Mouse (Mus musculus): ENCODE measurements around the gene Wdr66.
"Not testable (repeated sequence)": the region's sequence is repeated elsewhere in the genome, so short reads cannot be mapped to it uniquely, and the experiment has no call there.

The Wdr66 gene

DNA sequence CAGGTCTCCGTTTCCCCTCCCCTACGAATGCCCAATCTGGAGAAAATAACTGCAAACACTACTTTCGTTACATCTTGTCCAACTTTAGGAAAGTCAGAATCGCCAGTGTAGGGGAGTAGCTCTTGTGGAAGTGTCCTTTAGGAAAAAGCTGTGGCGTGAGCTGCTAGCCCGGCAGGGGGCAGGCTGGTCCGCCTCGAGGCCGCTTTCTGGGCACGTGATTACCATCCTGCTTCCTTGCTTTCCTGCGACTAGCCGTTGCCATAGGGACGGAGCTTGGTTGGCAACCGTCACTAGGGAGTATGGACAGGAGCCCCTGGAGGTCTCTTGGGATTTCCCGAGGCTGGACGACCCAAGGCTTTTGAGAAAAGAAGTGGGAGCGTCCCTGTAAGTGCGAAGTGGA lies at the start of gene Wdr66:
Wdr66 (plus strand) TSS at position 269 of the 400 bp plus-strand sequence.
- DNase-seq (ENCODE audit: low read depth, low spot score): peak; percentile 98

- not testable (repeated sequence) for DNase-seq (ENCODE audit: low read depth, low spot score)
These were observed 49.1 kb upstream of the Wdr66 start for GRCm38 (mm10) chr5:123202771-123203170.

GRCm38 (mm10) chr5:123203591-123203990 lies 48.3 kb upstream of the Wdr66 start:
- DNase-seq (ENCODE audit: low read depth, low spot score): not testable (repeated sequence)

DNA sequence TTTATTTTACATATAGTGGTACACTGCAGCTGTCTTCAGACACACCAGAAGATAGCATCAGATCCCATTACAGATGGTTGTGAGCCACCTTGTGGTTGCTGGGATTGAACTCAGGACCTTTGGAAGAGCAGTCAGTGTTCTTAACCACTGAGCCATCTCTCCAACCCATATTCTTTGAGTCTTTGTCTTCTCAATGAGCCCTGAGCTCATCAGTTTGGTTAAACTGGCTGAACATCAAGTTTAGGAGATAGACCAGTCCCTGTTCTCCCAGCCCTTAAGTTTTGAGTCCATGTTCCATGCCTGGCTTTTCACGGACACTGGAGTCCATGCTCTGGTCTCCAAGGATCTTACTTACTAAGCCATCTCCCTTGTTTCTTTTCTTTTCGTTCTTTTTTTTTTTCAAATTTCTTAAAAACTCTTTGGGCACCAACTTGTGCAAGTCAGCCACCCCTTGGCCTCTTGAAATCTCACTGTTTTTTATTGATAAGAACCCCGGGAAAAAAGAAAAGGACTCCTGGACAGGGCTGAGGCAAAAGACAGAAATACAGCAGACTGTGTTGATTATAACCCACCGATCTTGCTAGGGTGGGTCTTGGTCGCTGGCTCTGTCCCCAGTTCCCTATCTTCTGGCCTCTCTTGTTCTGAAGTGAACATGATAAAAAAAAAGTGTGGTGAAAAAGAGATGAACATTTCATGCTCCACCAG lies 29.4 kb upstream of the Wdr66 start:
- DNase-seq (ENCODE audit: low read depth, low spot score): not testable (repeated sequence)

GRCm38 (mm10) chr5:123223051-123223410 lies 28.9 kb upstream of the Wdr66 start:
- no peak for DNase-seq (ENCODE audit: low read depth, low spot score)

DNA sequence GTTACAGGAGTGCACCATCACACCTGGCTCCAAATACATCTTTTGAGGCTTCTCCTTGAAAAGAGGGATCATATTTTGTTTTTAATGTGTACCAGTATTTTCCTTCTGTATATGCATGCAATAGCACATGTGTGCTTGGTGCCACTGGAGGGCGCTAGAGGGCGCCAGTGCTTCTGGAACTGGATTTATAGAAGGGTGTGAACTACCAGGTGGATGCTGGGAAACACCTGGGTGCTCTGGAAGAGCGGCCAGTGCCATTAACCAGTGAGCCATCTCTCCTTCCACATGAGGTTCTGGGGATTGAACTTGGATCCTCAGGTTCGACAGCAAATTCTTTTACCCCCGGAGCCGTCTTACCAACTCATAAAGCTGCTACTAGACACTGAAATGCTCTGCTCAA lies 28.0 kb upstream of the Wdr66 start:
- DNase-seq (ENCODE audit: low read depth, low spot score): not testable (repeated sequence)

- no peak for DNase-seq (ENCODE audit: low read depth, low spot score)
These were observed 25.1 kb upstream of the Wdr66 start for GRCm38 (mm10) chr5:123226851-123227250.

DNA sequence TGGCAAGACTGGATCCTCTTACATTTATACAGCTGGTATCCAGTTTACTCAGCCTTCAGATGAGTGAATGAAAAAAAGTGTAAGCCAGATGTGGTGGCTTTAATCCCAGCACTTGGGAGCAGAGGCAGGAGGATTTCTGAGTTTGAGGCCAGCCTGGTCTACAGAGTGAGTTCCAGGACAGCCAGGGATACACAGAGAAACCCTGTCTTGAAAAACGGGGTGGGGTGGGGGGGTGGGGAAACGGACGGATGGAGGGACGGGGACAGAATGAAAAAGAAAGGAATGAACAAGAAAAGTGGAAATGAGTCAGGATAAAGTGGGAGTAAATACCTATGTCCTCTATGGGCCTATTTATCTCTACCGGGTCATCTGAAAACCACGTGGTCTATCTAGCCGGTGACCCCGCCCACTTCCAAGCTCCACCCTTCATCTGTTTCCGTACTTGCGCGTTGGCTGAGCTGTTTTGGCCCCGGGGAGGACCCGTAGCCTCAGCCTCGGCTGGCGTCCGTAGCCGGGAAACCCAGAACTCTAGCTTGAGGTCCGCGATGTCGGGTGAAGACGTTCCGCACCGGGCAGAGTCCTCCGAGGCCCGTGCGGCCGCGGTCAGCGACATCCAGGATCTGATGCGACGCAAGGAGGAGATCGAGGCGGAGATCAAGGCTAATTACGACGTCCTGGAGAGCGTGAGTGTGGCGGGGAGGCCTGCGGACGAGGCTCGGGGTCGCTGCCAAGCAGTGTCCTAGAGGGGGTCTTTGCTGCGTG lies 24.0 kb upstream of the Wdr66 start:
- DNase-seq (ENCODE audit: low read depth, low spot score): peak; percentile 97

GRCm38 (mm10) chr5:123228524-123228922 lies 23.4 kb upstream of the Wdr66 start:
- DNase-seq (ENCODE audit: low read depth, low spot score): no peak

DNA sequence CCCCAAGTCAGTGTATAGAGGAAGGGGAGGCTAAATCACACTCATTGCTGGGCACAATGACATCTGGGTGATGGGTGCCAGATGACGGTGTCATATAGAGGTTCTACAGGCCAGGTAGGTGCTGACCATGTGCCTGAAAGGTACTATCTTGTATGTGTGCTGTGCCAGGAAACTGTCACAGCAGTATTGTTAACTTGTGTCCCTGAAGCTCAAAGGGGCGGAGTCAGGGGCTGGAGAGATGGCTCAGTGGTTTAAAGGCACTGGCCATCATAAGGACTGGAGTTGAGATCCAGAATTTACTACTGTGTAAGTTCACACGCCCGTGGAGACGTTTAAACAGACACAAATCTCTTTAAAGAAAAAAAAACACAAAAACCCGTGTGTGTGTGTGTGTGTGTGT lies 22.6 kb upstream of the Wdr66 start:
- DNase-seq (ENCODE audit: low read depth, low spot score): no peak

GRCm38 (mm10) chr5:123232180-123232579 lies 19.7 kb upstream of the Wdr66 start:
- no peak for DNase-seq (ENCODE audit: low read depth, low spot score)

GRCm38 (mm10) chr5:123235731-123236130 lies 16.2 kb upstream of the Wdr66 start:
- peak; percentile 86 for DNase-seq (ENCODE audit: low read depth, low spot score)

GRCm38 (mm10) chr5:123236426-123236825 lies 15.5 kb upstream of the Wdr66 start:
- no peak for DNase-seq (ENCODE audit: low read depth, low spot score)

GRCm38 (mm10) chr5:123239501-123239900 lies 12.4 kb upstream of the Wdr66 start:
- DNase-seq (ENCODE audit: low read depth, low spot score): no peak

- DNase-seq (ENCODE audit: low read depth, low spot score): peak; percentile 71
These were observed 6.4 kb upstream of the Wdr66 start for GRCm38 (mm10) chr5:123245518-123245917.

GRCm38 (mm10) chr5:123251390-123251789 lies 512 bp upstream of the Wdr66 start:
- no peak for DNase-seq (ENCODE audit: low read depth, low spot score)

- peak; percentile 38 for DNase-seq (ENCODE audit: low read depth, low spot score)
These were observed 5.2 kb downstream of the Wdr66 start for GRCm38 (mm10) chr5:123256841-123257755.

GRCm38 (mm10) chr5:123258990-123259389 lies 7.1 kb downstream of the Wdr66 start:
- DNase-seq (ENCODE audit: low read depth, low spot score): peak; percentile 70

GRCm38 (mm10) chr5:123260698-123261097 lies 8.8 kb downstream of the Wdr66 start:
- no peak for DNase-seq (ENCODE audit: low read depth, low spot score)

GRCm38 (mm10) chr5:123266909-123267308 lies 15.0 kb downstream of the Wdr66 start:
- DNase-seq (ENCODE audit: low read depth, low spot score): no peak

DNA sequence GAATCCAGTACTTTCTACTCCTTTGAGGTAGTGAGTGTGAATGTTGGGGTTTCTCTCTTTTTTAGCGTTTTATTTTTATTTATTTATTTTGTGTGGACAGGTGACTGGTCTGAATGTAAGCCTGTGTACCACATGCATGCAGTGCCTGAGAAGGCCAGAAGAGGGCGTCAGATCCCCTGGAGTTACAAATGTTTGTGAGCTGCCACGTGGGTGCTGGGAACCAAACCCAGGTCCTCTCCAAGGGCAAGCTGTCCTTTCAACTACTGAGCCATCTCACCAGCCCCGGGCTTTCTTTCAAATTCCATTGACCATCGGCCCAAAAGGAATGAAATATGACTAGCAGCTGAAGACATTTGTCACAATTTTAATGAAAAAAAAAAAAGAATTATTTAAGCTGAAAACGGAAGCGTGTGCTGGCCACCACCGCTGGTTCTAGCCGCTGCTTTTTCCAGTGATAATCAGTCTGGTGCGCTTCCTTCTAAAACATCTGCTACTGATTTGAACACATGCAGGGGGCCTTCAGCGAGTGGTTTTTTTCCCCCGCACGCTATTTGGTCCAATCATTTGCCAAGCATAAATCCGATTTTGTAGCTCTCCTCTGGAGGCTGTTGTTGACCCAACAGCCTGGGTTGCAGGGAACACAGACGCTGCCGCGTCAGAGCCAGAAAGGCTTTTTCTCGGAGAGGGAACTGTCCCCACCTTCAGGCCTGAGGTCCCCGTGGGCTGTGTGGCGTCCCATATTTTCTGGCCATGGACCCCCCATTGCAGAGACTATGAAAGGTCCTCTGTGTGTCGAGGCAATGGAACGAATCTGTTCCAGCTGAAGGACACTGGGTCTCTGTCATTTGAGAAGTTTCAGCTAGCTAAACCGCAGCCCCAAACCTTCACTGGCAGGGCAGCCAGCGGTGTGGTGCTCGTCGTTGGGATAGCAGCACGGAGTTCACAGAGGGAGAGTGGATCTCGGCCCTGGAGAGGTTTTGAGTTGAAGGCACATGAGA lies 16.9 kb downstream of the Wdr66 start:
- peak; percentile 59 for DNase-seq (ENCODE audit: low read depth, low spot score)
